Mouse (Mus musculus) lung, postnatal 0 days (tissue): ENCODE results near the gene Ereg. TPM values are rescaled to one million over a fixed set of nuclear protein-coding genes. Genes with fewer than 3 reads are reported as not detected.

ENCODE experiments used
- ATAC-seq: fragments of 200-750 bp; cut with Nextera tagmentation; 2 replicates; pipeline ENCODE4 v1.8.0; 2017; ENCODE audit warnings: moderate library complexity
- DNase-seq: peaks from one replicate; pipeline ENCODE4 v3.0.0-alpha.2; 2016; ENCODE audit warnings: low spot score
- H3K27ac ChIP-seq: fragments of 300-500 bp; sonication (generic); 2 replicates; pipeline ENCODE4 v1.5.1; 2014; ENCODE audit warnings: antibody characterized with exemption, mild to moderate bottlenecking, low read length, mixed read lengths
- H3K27me3 ChIP-seq: fragments of 300-500 bp; sonication (generic); replicated peaks from 2 replicates; pipeline ENCODE4 v1.6.1; 2014; ENCODE audit warnings: low read length, mixed read lengths; ENCODE audit not compliant: insufficient read depth
- H3K36me3 ChIP-seq: fragments of 300-500 bp; sonication (generic); 2 replicates; pipeline ENCODE4 v1.6.1; 2014; ENCODE audit warnings: low read length, mixed read lengths; ENCODE audit not compliant: insufficient read depth
- H3K4me1 ChIP-seq: fragments of 300-500 bp; sonication (generic); 2 replicates; pipeline ENCODE4 v1.6.1; 2014; ENCODE audit warnings: antibody characterized with exemption, low read depth, low read length, mixed read lengths; ENCODE audit not compliant: insufficient read depth
- H3K4me2 ChIP-seq: fragments of 300-500 bp; sonication (generic); replicated peaks from 2 replicates; pipeline ENCODE4 v1.6.1; 2014; ENCODE audit warnings: low read depth, mild to moderate bottlenecking, low read length, moderate library complexity, mixed read lengths
- H3K4me3 ChIP-seq: fragments of 300-500 bp; sonication (generic); 2 replicates; pipeline ENCODE4 v1.5.1; 2014; ENCODE audit warnings: low read depth, low read length
- H3K9ac ChIP-seq: fragments of 300-500 bp; sonication (generic); replicated peaks from 2 replicates; pipeline ENCODE4 v1.6.1; 2014; ENCODE audit warnings: low read depth, mild to moderate bottlenecking
- H3K9me3 ChIP-seq: fragments of 300-500 bp; sonication (generic); 2 replicates; pipeline ENCODE4 v1.6.1; 2016; ENCODE audit warnings: low read length, mixed read lengths
- CTCF ChIP-seq: IDR thresholded peaks from 2 replicates; pipeline ENCODE4 v1.5.1; 2016; ENCODE audit warnings: antibody characterized with exemption, mild to moderate bottlenecking
- EP300 ChIP-seq: IDR thresholded peaks from 2 replicates; pipeline ENCODE4 v1.6.1; 2016; ENCODE audit warnings: antibody characterized with exemption, mild to moderate bottlenecking, control low read depth
- WGBS: fragments of 180-500 bp; shearing (Covaris S2); extraction: QIAGEN DNeasy Blood & Tissue Kit; methylation state at CpG from one replicate; pipeline ENCODE4 v1.1.7; 2014; 5-methylcytosine and 5-hydroxymethylcytosine counted together
- polyA plus RNA-seq: library from polyadenylated mRNA; unstranded; fragments of >200 nt; fragmentation: Nextera tagmentation; extraction: Ambion mirVana; gene quantifications from 2 replicates; pipeline ENCODE4 v1.2.1, GENCODE M21; 2015

Ereg gene
- polyA plus RNA-seq, 1 experiment from 2014 or later = 0.18 TPM

- TF ChIP-seq CTCF (no peak), EP300 (no peak)
- no peaks in the 10 kb centered on the region for H3K27me3 ChIP-seq
- no peak overlapping the region for H3K4me2 ChIP-seq
- DNase-seq (no peak), ATAC-seq (no peak)
- H3K4me3 ChIP-seq = no peak overlapping the region
- H3K36me3 ChIP-seq = no peaks in the 10 kb centered on the region
- no peak overlapping the region for H3K9ac ChIP-seq
- no peak overlapping the region for H3K27ac ChIP-seq
- 55% methylated on average over 7 of the region's 7 CpGs for WGBS
- H3K4me1 ChIP-seq = no peaks in the 10 kb centered on the region
- no peaks in the 10 kb centered on the region for H3K9me3 ChIP-seq
Observed at GRCm38 (mm10) chr5:91103943-91104665, 29.7 kb downstream of the Ereg start.

GRCm38 (mm10) chr5:91106248-91106647 lies 31.8 kb downstream of the Ereg start:
- no peaks in the 10 kb centered on the region for H3K9me3 ChIP-seq
- DNase-seq (no peak), ATAC-seq (no peak)
- no peak for TF ChIP-seq EP300
- no peak for TF ChIP-seq CTCF
- no peaks in the 10 kb centered on the region for H3K4me1 ChIP-seq
- H3K27me3 ChIP-seq = no peaks in the 10 kb centered on the region
- no peak overlapping the region for H3K27ac ChIP-seq
- H3K36me3 ChIP-seq = no peaks in the 10 kb centered on the region
- H3K9ac ChIP-seq = no peak overlapping the region
- 60% methylated on average over 5 of the region's 5 CpGs for WGBS
- H3K4me2 ChIP-seq = no peak overlapping the region
- no peak overlapping the region for H3K4me3 ChIP-seq

GRCm38 (mm10) chr5:91110023-91110670 lies 35.7 kb downstream of the Ereg start:
- ATAC-seq (no peak), DNase-seq (no peak)
- H3K4me3 ChIP-seq = no peak overlapping the region
- H3K4me1 ChIP-seq = no peaks in the 10 kb centered on the region
- 67% methylated on average over 6 of the region's 6 CpGs for WGBS
- TF ChIP-seq EP300 = no peak
- no peak for TF ChIP-seq CTCF
- no peaks in the 10 kb centered on the region for H3K27me3 ChIP-seq
- H3K27ac ChIP-seq = no peak overlapping the region
- H3K9me3 ChIP-seq = no peaks in the 10 kb centered on the region
- no peaks in the 10 kb centered on the region for H3K36me3 ChIP-seq
- no peak overlapping the region for H3K9ac ChIP-seq
- H3K4me2 ChIP-seq = no peak overlapping the region

GRCm38 (mm10) chr5:91111019-91111418 lies 36.6 kb downstream of the Ereg start:
- no peaks in the 10 kb centered on the region for H3K36me3 ChIP-seq
- no peak overlapping the region for H3K4me3 ChIP-seq
- no peaks in the 10 kb centered on the region for H3K4me1 ChIP-seq
- 74% methylated on average over 8 of the region's 8 CpGs for WGBS
- no peak overlapping the region for H3K9ac ChIP-seq
- DNase-seq (no peak), ATAC-seq (no peak)
- H3K27ac ChIP-seq = no peak overlapping the region
- TF ChIP-seq CTCF (no peak), EP300 (no peak)
- no peaks in the 10 kb centered on the region for H3K9me3 ChIP-seq
- H3K27me3 ChIP-seq = no peaks in the 10 kb centered on the region
- no peak overlapping the region for H3K4me2 ChIP-seq

- H3K9ac ChIP-seq = no peak overlapping the region
- no peaks in the 10 kb centered on the region for H3K9me3 ChIP-seq
- DNase-seq (no peak), ATAC-seq (no peak)
- 70% methylated on average over 2 of the region's 2 CpGs for WGBS
- TF ChIP-seq EP300 (no peak), CTCF (no peak)
- no peaks in the 10 kb centered on the region for H3K27me3 ChIP-seq
- no peak overlapping the region for H3K27ac ChIP-seq
- H3K36me3 ChIP-seq = no peaks in the 10 kb centered on the region
- no peak overlapping the region for H3K4me3 ChIP-seq
- H3K4me1 ChIP-seq = no peaks in the 10 kb centered on the region
- H3K4me2 ChIP-seq = no peak overlapping the region
Observed at GRCm38 (mm10) chr5:91113967-91114366, 39.5 kb downstream of the Ereg start.

- no peaks in the 10 kb centered on the region for H3K9me3 ChIP-seq
- no peaks in the 10 kb centered on the region for H3K36me3 ChIP-seq
- no peak overlapping the region for H3K9ac ChIP-seq
- H3K4me2 ChIP-seq = no peak overlapping the region
- TF ChIP-seq EP300 (no peak), CTCF (no peak)
- ATAC-seq = no peak
- no peaks in the 10 kb centered on the region for H3K4me1 ChIP-seq
- no peak overlapping the region for H3K27ac ChIP-seq
- no peak for DNase-seq
- WGBS = 46% methylated on average over 1 of the region's 1 CpGs
- H3K4me3 ChIP-seq = no peak overlapping the region
- no peaks in the 10 kb centered on the region for H3K27me3 ChIP-seq
Observed at GRCm38 (mm10) chr5:91114574-91114973, 40.2 kb downstream of the Ereg start.
